Mouse (Mus musculus) MEL (cell line): Measurements from ENCODE around the gene Chka.

ENCODE experiments used
- CTCF ChIP-seq, 3 experiments: IDR thresholded peaks in 2 of 3; conservative IDR thresholded peaks in 1 of 3; 2 replicates each; pipeline ENCODE4 v1.5.1; 2011 to 2012; ENCODE audit warnings: low read length in 3 of 3, low read depth in 2 of 3, mild to moderate bottlenecking in 2 of 3, improper control_type of control experiment in 1 of 3, inconsistent platforms in 1 of 3, mixed read lengths in 1 of 3, moderate library complexity in 1 of 3; ENCODE audit not compliant: control insufficient read depth in 1 of 3, insufficient read depth in 1 of 3, poor library complexity in 1 of 3, severe bottlenecking in 1 of 3
- ETS1 ChIP-seq: IDR thresholded peaks from 2 replicates; pipeline ENCODE4 v1.6.1; 2012; ENCODE audit warnings: low read depth, mild to moderate bottlenecking, inconsistent platforms, low read length, improper control_type of control experiment, moderate library complexity
- HCFC1 ChIP-seq: IDR thresholded peaks from 2 replicates; pipeline ENCODE4 v1.6.1; 2012; ENCODE audit warnings: low read depth, mild to moderate bottlenecking, inconsistent platforms, low read length, improper control_type of control experiment, moderate library complexity
- MAZ ChIP-seq: IDR thresholded peaks from 2 replicates; pipeline ENCODE4 v1.6.1; 2012; ENCODE audit warnings: low read depth, mild to moderate bottlenecking, inconsistent platforms, low read length, improper control_type of control experiment
- MYB ChIP-seq: IDR thresholded peaks from 2 replicates; pipeline ENCODE4 v1.6.1; 2011; ENCODE audit warnings: mild to moderate bottlenecking, low read depth, low read length, improper control_type of control experiment
- TBP ChIP-seq: IDR thresholded peaks from 2 replicates; pipeline ENCODE4 v1.8.0; 2011; ENCODE audit warnings: low read depth, low read length, improper control_type of control experiment
- ZC3H11A ChIP-seq: IDR thresholded peaks from 2 replicates; pipeline ENCODE4 v1.6.1; 2012; ENCODE audit warnings: low read depth, mild to moderate bottlenecking, inconsistent platforms, low read length, improper control_type of control experiment

GRCm38 (mm10) chr19:3838931-3839330, 12.6 kb upstream of the Chka start:
- TF ChIP-seq ETS1 (no peak), TBP (no peak), MAZ (no peak), HCFC1 (no peak), CTCF (IDR thresholded peaks at IDR 0.05 in 2 of 3, conservative IDR thresholded peaks at IDR 0.05 in 1 of 3; ENCODE audit: control insufficient read depth in 1 of 3, insufficient read depth in 1 of 3, low read depth in 2 of 3, low read length in 3 of 3, poor library complexity in 1 of 3, severe bottlenecking in 1 of 3) (no peak), MYB (no peak), ZC3H11A (no peak)
